Mouse (Mus musculus): ENCODE measurements around the gene Nlk. TPM values are rescaled to one million over a fixed set of nuclear protein-coding genes. Genes with fewer than 3 reads are reported as not detected.
A peak's percentile ranks its signal among the peaks of the same experiment; 100 is the strongest.
"Not testable (repeated sequence)": the region's sequence is repeated elsewhere in the genome, so short reads cannot be mapped to it uniquely, and the experiment has no call there.

The Nlk gene
- polyA plus RNA-seq, 1 experiment, result 18.4 TPM

- H3K9me3 ChIP-seq, result no peaks in the 10 kb centered on the region
- H3K4me1 ChIP-seq, result peaks cover 63% of the 10 kb centered on the region
- peaks cover 41% of the 10 kb centered on the region for H3K36me3 ChIP-seq (replicated peaks; ENCODE audit: low read length)
- TF ChIP-seq FLI1 (IDR thresholded peaks at IDR 0.05; ENCODE audit: low read length) (no peak), GATA1 (IDR thresholded peaks at IDR 0.05; ENCODE audit: borderline replicate concordance, low read length) (no peak)
- H3K27me3 ChIP-seq (replicated peaks), result no peaks in the 10 kb centered on the region
- H3K4me3 ChIP-seq (replicated peaks), result peak overlapping the region; percentile 90
These were observed 2.9 kb downstream of the Nlk start for GRCm38 (mm10) chr11:78694249-78694648.

GRCm38 (mm10) chr11:78693307-78693706, 3.9 kb downstream of the Nlk start:
- peak overlapping the region; percentile 90 for H3K4me3 ChIP-seq (replicated peaks)
- H3K9me3 ChIP-seq, result no peaks in the 10 kb centered on the region
- peaks cover 71% of the 10 kb centered on the region for H3K4me1 ChIP-seq
- TF ChIP-seq GATA1 (IDR thresholded peaks at IDR 0.05; ENCODE audit: borderline replicate concordance, low read length) (no peak), FLI1 (IDR thresholded peaks at IDR 0.05; ENCODE audit: low read length) (no peak)
- peaks cover 45% of the 10 kb centered on the region for H3K36me3 ChIP-seq (replicated peaks; ENCODE audit: low read length)
- H3K27me3 ChIP-seq (replicated peaks), result no peaks in the 10 kb centered on the region

- Histone ChIP-seq H3K27me3 (replicated peaks) (no peaks in the 10 kb centered on the region), H3K36me3 (replicated peaks; ENCODE audit: low read length) (peaks cover 55% of the 10 kb centered on the region), H3K4me3 (replicated peaks) (peak overlapping the region; percentile 76), H3K9me3 (no peaks in the 10 kb centered on the region), H3K4me1 (peaks cover 84% of the 10 kb centered on the region)
- TF ChIP-seq GATA1 (IDR thresholded peaks at IDR 0.05; ENCODE audit: borderline replicate concordance, low read length) (no peak), FLI1 (IDR thresholded peaks at IDR 0.05; ENCODE audit: low read length) (no peak)
These were observed 6.0 kb downstream of the Nlk start for GRCm38 (mm10) chr11:78691201-78691600.

GRCm38 (mm10) chr11:78690547-78690946, 6.6 kb downstream of the Nlk start:
- H3K4me1 ChIP-seq, result peaks cover 84% of the 10 kb centered on the region
- H3K27me3 ChIP-seq (replicated peaks), result no peaks in the 10 kb centered on the region
- no peaks in the 10 kb centered on the region for H3K9me3 ChIP-seq
- TF ChIP-seq FLI1 (IDR thresholded peaks at IDR 0.05; ENCODE audit: low read length) (no peak), GATA1 (IDR thresholded peaks at IDR 0.05; ENCODE audit: borderline replicate concordance, low read length) (no peak)
- peak overlapping the region; percentile 76 for H3K4me3 ChIP-seq (replicated peaks)
- H3K36me3 ChIP-seq (replicated peaks; ENCODE audit: low read length), result peaks cover 55% of the 10 kb centered on the region

GRCm38 (mm10) chr11:78681058-78681457, 16.1 kb downstream of the Nlk start:
- TF ChIP-seq GATA1 (IDR thresholded peaks at IDR 0.05; ENCODE audit: borderline replicate concordance, low read length), result no peak
- no peak for TF ChIP-seq FLI1 (IDR thresholded peaks at IDR 0.05; ENCODE audit: low read length)
- no peaks in the 10 kb centered on the region for H3K27me3 ChIP-seq (replicated peaks)
- no peak overlapping the region for H3K4me3 ChIP-seq (replicated peaks)
- H3K9me3 ChIP-seq, result no peaks in the 10 kb centered on the region
- peaks cover 76% of the 10 kb centered on the region for H3K4me1 ChIP-seq
- peaks cover 89% of the 10 kb centered on the region for H3K36me3 ChIP-seq (replicated peaks; ENCODE audit: low read length)

GRCm38 (mm10) chr11:78678761-78679160, 18.4 kb downstream of the Nlk start:
- TF ChIP-seq GATA1 (IDR thresholded peaks at IDR 0.05; ENCODE audit: borderline replicate concordance, low read length), result no peak
- TF ChIP-seq FLI1 (IDR thresholded peaks at IDR 0.05; ENCODE audit: low read length), result no peak
- no peak overlapping the region for H3K4me3 ChIP-seq (replicated peaks)
- H3K4me1 ChIP-seq, result peaks cover 71% of the 10 kb centered on the region
- peaks cover 81% of the 10 kb centered on the region for H3K36me3 ChIP-seq (replicated peaks; ENCODE audit: low read length)
- no peaks in the 10 kb centered on the region for H3K9me3 ChIP-seq
- H3K27me3 ChIP-seq (replicated peaks), result no peaks in the 10 kb centered on the region

GRCm38 (mm10) chr11:78668647-78669046, 28.5 kb downstream of the Nlk start:
- Histone ChIP-seq H3K9me3 (no peaks in the 10 kb centered on the region), H3K4me1 (peaks cover 73% of the 10 kb centered on the region), H3K36me3 (replicated peaks; ENCODE audit: low read length) (peaks cover 39% of the 10 kb centered on the region), H3K4me3 (replicated peaks) (no peak overlapping the region), H3K27me3 (replicated peaks) (no peaks in the 10 kb centered on the region)
- TF ChIP-seq FLI1 (IDR thresholded peaks at IDR 0.05; ENCODE audit: low read length), result no peak
- TF ChIP-seq GATA1 (IDR thresholded peaks at IDR 0.05; ENCODE audit: borderline replicate concordance, low read length), result no peak

- TF ChIP-seq FLI1 (IDR thresholded peaks at IDR 0.05; ENCODE audit: low read length), result no peak
- TF ChIP-seq GATA1 (IDR thresholded peaks at IDR 0.05; ENCODE audit: borderline replicate concordance, low read length), result no peak
- peaks cover 58% of the 10 kb centered on the region for H3K36me3 ChIP-seq (replicated peaks; ENCODE audit: low read length)
- no peak overlapping the region for H3K4me3 ChIP-seq (replicated peaks)
These were observed 32.3 kb downstream of the Nlk start for GRCm38 (mm10) chr11:78664853-78665252.

GRCm38 (mm10) chr11:78663916-78664315, 33.3 kb downstream of the Nlk start:
- no peaks in the 10 kb centered on the region for H3K9me3 ChIP-seq
- no peak overlapping the region for H3K4me3 ChIP-seq (replicated peaks)
- H3K27me3 ChIP-seq (replicated peaks), result no peaks in the 10 kb centered on the region
- TF ChIP-seq FLI1 (IDR thresholded peaks at IDR 0.05; ENCODE audit: low read length) (no peak), GATA1 (IDR thresholded peaks at IDR 0.05; ENCODE audit: borderline replicate concordance, low read length) (no peak)
- H3K36me3 ChIP-seq (replicated peaks; ENCODE audit: low read length), result peaks cover 66% of the 10 kb centered on the region
- H3K4me1 ChIP-seq, result peaks cover 93% of the 10 kb centered on the region

More at GRCm38 (mm10) chr11:78664853-78665252, 32.3 kb downstream of the Nlk start:
- H3K4me1 ChIP-seq, result peaks cover 86% of the 10 kb centered on the region
- H3K27me3 ChIP-seq (replicated peaks), result no peaks in the 10 kb centered on the region
- H3K9me3 ChIP-seq, result no peaks in the 10 kb centered on the region

- Histone ChIP-seq H3K4me3 (replicated peaks) (no peak overlapping the region), H3K27me3 (replicated peaks) (no peaks in the 10 kb centered on the region), H3K36me3 (replicated peaks; ENCODE audit: low read length) (peaks cover 70% of the 10 kb centered on the region), H3K9me3 (no peaks in the 10 kb centered on the region), H3K4me1 (peaks cover 42% of the 10 kb centered on the region)
- no peak for TF ChIP-seq GATA1 (IDR thresholded peaks at IDR 0.05; ENCODE audit: borderline replicate concordance, low read length)
- no peak for TF ChIP-seq FLI1 (IDR thresholded peaks at IDR 0.05; ENCODE audit: low read length)
These were observed 48.0 kb downstream of the Nlk start for GRCm38 (mm10) chr11:78649143-78649542.

- H3K9me3 ChIP-seq; H3K27me3 ChIP-seq (replicated peaks); H3K4me3 ChIP-seq (replicated peaks): not testable (repeated sequence)
- Histone ChIP-seq H3K36me3 (replicated peaks; ENCODE audit: low read length) (peaks cover 74% of the 10 kb centered on the region), H3K4me1 (peaks cover 49% of the 10 kb centered on the region)
These were observed 48.8 kb downstream of the Nlk start for GRCm38 (mm10) chr11:78648405-78648804.

Data from megakaryocyte, embryonic 14.5 days (primary cell).